Mouse (Mus musculus): ENCODE measurements at regions not wholly inside any gene's neighbourhood (a gene's known extent, or its start where the extent isn't known, plus 50 kb on each side); places are given as distances from the start of the nearest gene placed in this dataset.
A peak's percentile ranks its signal among the peaks of the same experiment; 100 is the strongest.

- peak in 1 of 2 experiments; percentile 38 for DNase-seq (ENCODE audit: low spot score in 2 of 2)
These were observed 168.4 kb downstream of the B3gnt2 start for GRCm38 (mm10) chr11:22692281-22692857.

GRCm38 (mm10) chr11:22692941-22693341 is 167.8 kb downstream of the B3gnt2 start:
- no peak for DNase-seq (ENCODE audit: low spot score in 2 of 2)

- no peak for DNase-seq (ENCODE audit: low spot score in 2 of 2)
These were observed 167.4 kb downstream of the B3gnt2 start for GRCm38 (mm10) chr11:22693376-22693775.

GRCm38 (mm10) chr11:22693984-22694383 is 166.8 kb downstream of the B3gnt2 start:
- peak in 1 of 2 experiments; percentile 37 for DNase-seq (ENCODE audit: low spot score in 2 of 2)

GRCm38 (mm10) chr11:22694829-22695228 is 165.9 kb downstream of the B3gnt2 start:
- no peak for DNase-seq (ENCODE audit: low spot score in 2 of 2)

GRCm38 (mm10) chr11:22695237-22695636 is 165.5 kb downstream of the B3gnt2 start:
- no peak for DNase-seq (ENCODE audit: low spot score in 2 of 2)

- DNase-seq (ENCODE audit: low spot score in 2 of 2) = no peak
These were observed 162.5 kb downstream of the B3gnt2 start for GRCm38 (mm10) chr11:22698057-22698941.

- DNase-seq (ENCODE audit: low spot score in 2 of 2) = no peak
These were observed 154.7 kb downstream of the B3gnt2 start for GRCm38 (mm10) chr11:22706082-22706481.
